Mouse (Mus musculus): ENCODE measurements around the gene Ooep. TPM values are rescaled to one million over a fixed set of nuclear protein-coding genes. Genes with fewer than 3 reads are reported as not detected.
A peak's percentile ranks its signal among the peaks of the same experiment; 100 is the strongest.

The Ooep gene
- total and polyA plus RNA-seq, 3 experiments = not detected

- TF ChIP-seq KAT2A (conservative IDR thresholded peaks at IDR 0.05; ENCODE audit: low read depth, low read length) (no peak), POLR2AphosphoS2 (IDR thresholded peaks at IDR 0.05; ENCODE audit: low read length) (peak; percentile 55; the same call in 1 of the 2 replicates), POLR2A (IDR thresholded peaks at IDR 0.05; ENCODE audit: control insufficient read depth in 1 of 2, insufficient read depth in 1 of 2, low read depth in 1 of 2, low read length in 2 of 2, poor library complexity in 1 of 2) (peak; percentile 75 to 76; a peak in 3 of 4 replicates)
Observed at GRCm38 (mm10) chr9:78395630-78396351, 17.3 kb upstream of the Ooep start, which contains the start of gene Ddx43 (continued).

GRCm38 (mm10) chr9:78395244-78395629, 16.7 kb upstream of the Ooep start:
- no peak for TF ChIP-seq CHD1 (IDR thresholded peaks at IDR 0.05; ENCODE audit: low read depth, low read length)
- no peak for TF ChIP-seq TAL1 (IDR thresholded peaks at IDR 0.05; ENCODE audit: low read length)
- no peak for TF ChIP-seq KAT2A (conservative IDR thresholded peaks at IDR 0.05; ENCODE audit: low read depth, low read length)
- no peak for TF ChIP-seq NRF1 (IDR thresholded peaks at IDR 0.05; ENCODE audit: insufficient read depth, low read depth, low read length, poor library complexity, severe bottlenecking)
- no peak for TF ChIP-seq ZKSCAN1 (IDR thresholded peaks at IDR 0.05; ENCODE audit: low read depth, low read length)
- TF ChIP-seq EP300 (IDR thresholded peaks at IDR 0.05; ENCODE audit: low read depth in 1 of 2, low read length in 2 of 2) = no peak
- no peak for TF ChIP-seq MAFK (IDR thresholded peaks at IDR 0.05; ENCODE audit: borderline replicate concordance, low read depth, low read length)
- peak; percentile 74 for TF ChIP-seq ZNF384 (IDR thresholded peaks at IDR 0.05; ENCODE audit: low read depth, low read length)
- TF ChIP-seq SIN3A (IDR thresholded peaks at IDR 0.05; ENCODE audit: low read length) = no peak

DNA sequence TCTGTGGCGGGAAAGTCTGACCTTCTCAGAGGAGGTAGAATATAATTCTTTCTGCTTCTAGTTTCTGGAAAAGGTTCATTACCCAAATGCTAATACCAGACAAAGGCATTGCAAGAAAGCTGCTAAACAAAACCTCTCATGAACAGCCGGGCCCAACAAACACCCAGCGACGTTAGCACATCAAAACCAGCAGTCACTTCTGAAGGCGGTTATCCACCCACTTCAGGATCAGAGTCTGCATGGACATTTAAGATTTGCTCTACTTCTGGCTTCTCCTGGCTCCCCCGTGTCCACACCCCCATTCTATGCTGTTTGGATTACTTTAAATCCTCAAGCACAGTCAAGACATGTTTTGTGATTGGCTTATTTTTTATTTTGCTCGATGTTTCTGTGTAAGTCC, 16.1 kb upstream of the Ooep start:
- Histone ChIP-seq H3K27me3 (ENCODE audit: control insufficient read depth in 1 of 2, insufficient read depth in 2 of 2, low read length in 2 of 2) (no peaks in the 10 kb centered on the region), H3K4me3 (ENCODE audit: control insufficient read depth in 1 of 2, insufficient read depth in 1 of 2, low read depth in 2 of 2, low read length in 2 of 2) (no peak overlapping the region)
- TF ChIP-seq MAX (IDR thresholded peaks at IDR 0.05; ENCODE audit: low read length) (no peak), ZC3H11A (IDR thresholded peaks at IDR 0.05; ENCODE audit: low read depth, low read length) (no peak), CHD2 (IDR thresholded peaks at IDR 0.05; ENCODE audit: low read length) (no peak), ZNF384 (IDR thresholded peaks at IDR 0.05; ENCODE audit: low read depth, low read length) (no peak), TAL1 (IDR thresholded peaks at IDR 0.05; ENCODE audit: low read length) (no peak), ZMIZ1 (IDR thresholded peaks at IDR 0.05; ENCODE audit: low read depth, low read length) (no peak), NRF1 (IDR thresholded peaks at IDR 0.05; ENCODE audit: insufficient read depth, low read depth, low read length, poor library complexity, severe bottlenecking) (no peak), KAT2A (conservative IDR thresholded peaks at IDR 0.05; ENCODE audit: low read depth, low read length) (no peak), POLR2A (IDR thresholded peaks at IDR 0.05; ENCODE audit: control insufficient read depth in 1 of 2, insufficient read depth in 1 of 2, low read depth in 1 of 2, low read length in 2 of 2, poor library complexity in 1 of 2) (no peak), E2F4 (IDR thresholded peaks at IDR 0.05; ENCODE audit: borderline replicate concordance, low read depth, low read length) (no peak), GABPA (IDR thresholded peaks at IDR 0.05; ENCODE audit: low read depth, low read length) (no peak), CTCF (IDR thresholded peaks at IDR 0.05 in 2 of 3, conservative IDR thresholded peaks at IDR 0.05 in 1 of 3; ENCODE audit: control insufficient read depth in 1 of 3, insufficient read depth in 1 of 3, low read depth in 2 of 3, low read length in 3 of 3, poor library complexity in 1 of 3, severe bottlenecking in 1 of 3) (no peak), USF2 (IDR thresholded peaks at IDR 0.05; ENCODE audit: borderline replicate concordance in 1 of 2, insufficient read depth in 1 of 2, low read depth in 1 of 2, low read length in 2 of 2) (no peak), NELFE (IDR thresholded peaks at IDR 0.05; ENCODE audit: low read depth, low read length) (no peak), BHLHE40 (IDR thresholded peaks at IDR 0.05; ENCODE audit: borderline replicate concordance, low read depth, low read length) (no peak)

More at GRCm38 (mm10) chr9:78395244-78395629, 16.7 kb upstream of the Ooep start:
- Histone ChIP-seq H3K9me3 (replicated peaks; ENCODE audit: insufficient read depth, low read length) (no peaks in the 10 kb centered on the region), H3K9ac (ENCODE audit: control insufficient read depth, low read depth, low read length, poor library complexity, severe bottlenecking) (peak overlapping the region; percentile 39), H3K27ac (ENCODE audit: control insufficient read depth, low read depth, low read length) (peak overlapping the region; percentile 33), H3K79me2 (ENCODE audit: control insufficient read depth, insufficient read depth, low read length, poor library complexity) (peaks cover 17% of the 10 kb centered on the region), H3K36me3 (ENCODE audit: control insufficient read depth in 1 of 2, insufficient read depth in 2 of 2, low read length in 2 of 2) (peaks cover 0 to 15% of the 10 kb centered on the region in 2 experiments), H3K4me1 (ENCODE audit: control insufficient read depth in 1 of 2, insufficient read depth in 2 of 2, low read length in 2 of 2) (peaks cover 6 to 11% of the 10 kb centered on the region in 2 experiments; a peak in 3 of 4 replicates), H3K4me3 (ENCODE audit: control insufficient read depth in 1 of 2, insufficient read depth in 1 of 2, low read depth in 2 of 2, low read length in 2 of 2) (peak overlapping the region; percentile 35 to 37; a peak in 3 of 4 replicates), H3K27me3 (ENCODE audit: control insufficient read depth in 1 of 2, insufficient read depth in 2 of 2, low read length in 2 of 2) (no peaks in the 10 kb centered on the region)
- no peak for DNase-seq (ENCODE audit: low read depth, low spot score)

More for the DNA sequence above, 16.1 kb upstream of the Ooep start:
- peaks cover 17% of the 10 kb centered on the region for H3K79me2 ChIP-seq (ENCODE audit: control insufficient read depth, insufficient read depth, low read length, poor library complexity)
- no peak for DNase-seq (ENCODE audit: low read depth, low spot score)
- peaks cover 0 to 17% of the 10 kb centered on the region in 2 experiments; a peak in 3 of 4 replicates for H3K36me3 ChIP-seq (ENCODE audit: control insufficient read depth in 1 of 2, insufficient read depth in 2 of 2, low read length in 2 of 2)
- peaks cover 6 to 13% of the 10 kb centered on the region in 2 experiments for H3K4me1 ChIP-seq (ENCODE audit: control insufficient read depth in 1 of 2, insufficient read depth in 2 of 2, low read length in 2 of 2)
- H3K9me3 ChIP-seq (replicated peaks; ENCODE audit: insufficient read depth, low read length) = no peaks in the 10 kb centered on the region
- no peak overlapping the region for H3K27ac ChIP-seq (ENCODE audit: control insufficient read depth, low read depth, low read length)
- H3K9ac ChIP-seq (ENCODE audit: control insufficient read depth, low read depth, low read length, poor library complexity, severe bottlenecking) = no peak overlapping the region
